Mouse (Mus musculus) forebrain, embryonic 13.5 days (tissue): ENCODE measurements around the gene Snta1. TPM values are rescaled to one million over a fixed set of nuclear protein-coding genes. Genes with fewer than 3 reads are reported as not detected.

ENCODE experiments used
- ATAC-seq: fragments of 200-750 bp; cut with Nextera tagmentation; 2 replicates; pipeline ENCODE4 v1.8.0; 2017
- H3K27ac ChIP-seq: fragments of 300-500 bp; sonication (generic); 2 replicates; pipeline ENCODE4 v1.5.1; 2015; ENCODE audit warnings: inconsistent platforms, mild to moderate bottlenecking, moderate library complexity
- H3K27me3 ChIP-seq: fragments of 300-500 bp; sonication (generic); 2 replicates; pipeline ENCODE4 v1.6.1; 2015; ENCODE audit warnings: mild to moderate bottlenecking, inconsistent platforms
- H3K36me3 ChIP-seq: fragments of 300-500 bp; sonication (generic); 2 replicates; pipeline ENCODE4 v1.6.1; 2015; ENCODE audit warnings: mild to moderate bottlenecking, inconsistent platforms; ENCODE audit not compliant: poor library complexity, severe bottlenecking
- H3K4me1 ChIP-seq: fragments of 300-500 bp; sonication (generic); 2 replicates; pipeline ENCODE4 v1.6.1; 2015; ENCODE audit warnings: inconsistent platforms
- H3K4me2 ChIP-seq: fragments of 300-500 bp; sonication (generic); 2 replicates; pipeline ENCODE4 v1.6.1; 2015; ENCODE audit warnings: inconsistent platforms, mild to moderate bottlenecking, moderate library complexity
- H3K4me3 ChIP-seq: fragments of 300-500 bp; sonication (generic); 2 replicates; pipeline ENCODE4 v1.5.1; 2015; ENCODE audit warnings: mild to moderate bottlenecking, inconsistent platforms
- H3K9ac ChIP-seq: fragments of 300-500 bp; sonication (generic); 2 replicates; pipeline ENCODE4 v1.6.1; 2015; ENCODE audit warnings: mild to moderate bottlenecking, inconsistent platforms
- H3K9me3 ChIP-seq: fragments of 300-500 bp; sonication (generic); replicated peaks from 2 replicates; pipeline ENCODE4 v1.6.1; 2016; ENCODE audit warnings: inconsistent platforms
- WGBS: fragments of 180-500 bp; shearing (Covaris S2); methylation state at CpG from one replicate; pipeline ENCODE4 v1.1.7; 2015; 5-methylcytosine and 5-hydroxymethylcytosine counted together
- polyA plus RNA-seq: library from polyadenylated mRNA; unstranded; fragments of >200 nt; fragmentation: Nextera tagmentation; extraction: Ambion mirVana; gene quantifications from 2 replicates; pipeline ENCODE4 v1.2.1, GENCODE M21; 2015

The Snta1 gene
- 3.8 and 4.1 TPM in 2 replicates for polyA plus RNA-seq

- Histone ChIP-seq H3K4me2 (peak within 1 kb of the TSS; percentile 78), H3K9ac (peak within 1 kb of the TSS; percentile 72), H3K4me1 (peaks cover 24% of the 10 kb centered on the region), H3K27me3 (peaks cover 17% of the 10 kb centered on the region), H3K27ac (no peak within 1 kb of the TSS), H3K9me3 (no peaks in the 10 kb centered on the region), H3K36me3 (no peaks in the 10 kb centered on the region), H3K4me3 (peak within 1 kb of the TSS; percentile 68)
- peak; percentile 88 for ATAC-seq
- 2% methylated on average over 68 of the region's 84 CpGs for WGBS
Observed at GRCm38 (mm10) chr2:154407643-154408445, at the start of gene Snta1. Snta1 (minus strand) TSS chr2:154408099.

GRCm38 (mm10) chr2:154456621-154457020, 48.7 kb upstream of the Snta1 start:
- Histone ChIP-seq H3K4me3 (no peak overlapping the region), H3K36me3 (peaks cover 6% of the 10 kb centered on the region; the same call in 1 of the 2 replicates), H3K9me3 (no peaks in the 10 kb centered on the region), H3K9ac (no peak overlapping the region), H3K27me3 (no peaks in the 10 kb centered on the region), H3K4me2 (no peak overlapping the region), H3K27ac (no peak overlapping the region), H3K4me1 (peaks cover 32% of the 10 kb centered on the region)
- ATAC-seq = no peak

GRCm38 (mm10) chr2:154455776-154456175, 47.9 kb upstream of the Snta1 start:
- WGBS = 67% methylated on average over 5 of the region's 5 CpGs
- Histone ChIP-seq H3K36me3 (peaks cover 6% of the 10 kb centered on the region; the same call in 1 of the 2 replicates), H3K4me2 (no peak overlapping the region), H3K27ac (peak overlapping the region; percentile 44), H3K9me3 (no peaks in the 10 kb centered on the region), H3K4me3 (no peak overlapping the region), H3K9ac (no peak overlapping the region), H3K4me1 (peaks cover 32% of the 10 kb centered on the region), H3K27me3 (no peaks in the 10 kb centered on the region)
- ATAC-seq = no peak

- no peaks in the 10 kb centered on the region for H3K9me3 ChIP-seq
- no peak overlapping the region for H3K4me2 ChIP-seq
- H3K4me3 ChIP-seq = no peak overlapping the region
- peak overlapping the region; percentile 51 for H3K27ac ChIP-seq
- peaks cover 26% of the 10 kb centered on the region for H3K4me1 ChIP-seq
- no peaks in the 10 kb centered on the region for H3K27me3 ChIP-seq
- 42% methylated on average over 3 of the region's 3 CpGs for WGBS
- peak; percentile 62; the same call in 1 of the 2 replicates for ATAC-seq
- H3K9ac ChIP-seq = no peak overlapping the region
- H3K36me3 ChIP-seq = peaks cover 6% of the 10 kb centered on the region; the same call in 1 of the 2 replicates
Observed at GRCm38 (mm10) chr2:154454605-154455004, 46.7 kb upstream of the Snta1 start.

- Histone ChIP-seq H3K27ac (no peak overlapping the region), H3K4me3 (no peak overlapping the region), H3K4me1 (peaks cover 26% of the 10 kb centered on the region), H3K9me3 (no peaks in the 10 kb centered on the region), H3K4me2 (no peak overlapping the region), H3K27me3 (no peaks in the 10 kb centered on the region), H3K36me3 (peaks cover 6% of the 10 kb centered on the region; the same call in 1 of the 2 replicates), H3K9ac (no peak overlapping the region)
- ATAC-seq = no peak
- 74% methylated on average over 1 of the region's 1 CpGs for WGBS
Observed at GRCm38 (mm10) chr2:154454099-154454498, 46.2 kb upstream of the Snta1 start.

GRCm38 (mm10) chr2:154452951-154453350, 45.1 kb upstream of the Snta1 start:
- Histone ChIP-seq H3K4me1 (peaks cover 26% of the 10 kb centered on the region), H3K4me3 (no peak overlapping the region), H3K27me3 (no peaks in the 10 kb centered on the region), H3K9me3 (no peaks in the 10 kb centered on the region), H3K36me3 (peaks cover 13% of the 10 kb centered on the region), H3K9ac (no peak overlapping the region), H3K4me2 (no peak overlapping the region), H3K27ac (no peak overlapping the region)
- 94% methylated on average over 2 of the region's 2 CpGs for WGBS
- no peak for ATAC-seq

GRCm38 (mm10) chr2:154448633-154449032, 40.7 kb upstream of the Snta1 start:
- Histone ChIP-seq H3K4me2 (no peak overlapping the region), H3K27ac (no peak overlapping the region), H3K4me3 (no peak overlapping the region), H3K9me3 (peaks cover 4% of the 10 kb centered on the region; the same call in 1 of the 2 replicates), H3K9ac (no peak overlapping the region), H3K36me3 (peaks cover 18% of the 10 kb centered on the region), H3K4me1 (no peaks in the 10 kb centered on the region), H3K27me3 (no peaks in the 10 kb centered on the region)
- no peak for ATAC-seq

- Histone ChIP-seq H3K4me3 (no peak overlapping the region), H3K9ac (no peak overlapping the region), H3K27me3 (no peaks in the 10 kb centered on the region), H3K4me1 (no peaks in the 10 kb centered on the region), H3K36me3 (peaks cover 23% of the 10 kb centered on the region), H3K27ac (no peak overlapping the region), H3K9me3 (peaks cover 6% of the 10 kb centered on the region; the same call in 1 of the 2 replicates), H3K4me2 (no peak overlapping the region)
- ATAC-seq = no peak
- 98% methylated on average over 8 of the region's 8 CpGs for whole genome bisulfite sequencing
Observed at GRCm38 (mm10) chr2:154447821-154448220, 39.9 kb upstream of the Snta1 start.

- H3K27me3 ChIP-seq = no peaks in the 10 kb centered on the region
- peaks cover 10% of the 10 kb centered on the region; the same call in 1 of the 2 replicates for H3K36me3 ChIP-seq
Observed at GRCm38 (mm10) chr2:154440453-154440852, 32.6 kb upstream of the Snta1 start.

GRCm38 (mm10) chr2:154437191-154437527, 29.3 kb upstream of the Snta1 start:
- ATAC-seq = no peak
- peak overlapping the region; percentile 68 for H3K4me2 ChIP-seq
- H3K27me3 ChIP-seq = no peaks in the 10 kb centered on the region
- peak overlapping the region; percentile 98 for H3K9ac ChIP-seq
- peak overlapping the region; percentile 87 for H3K4me3 ChIP-seq
- H3K4me1 ChIP-seq = peaks cover 33% of the 10 kb centered on the region
- H3K36me3 ChIP-seq = no peaks in the 10 kb centered on the region; the same call in 1 of the 2 replicates
- no peak overlapping the region; the same call in 1 of the 2 replicates for H3K27ac ChIP-seq
- H3K9me3 ChIP-seq = no peaks in the 10 kb centered on the region
- WGBS = 16% methylated on average over 7 of the region's 7 CpGs

More at GRCm38 (mm10) chr2:154440453-154440852, 32.6 kb upstream of the Snta1 start:
- Histone ChIP-seq H3K27ac (no peak overlapping the region), H3K4me1 (peaks cover 33% of the 10 kb centered on the region), H3K9me3 (peaks cover 6% of the 10 kb centered on the region; the same call in 1 of the 2 replicates), H3K9ac (no peak overlapping the region), H3K4me2 (no peak overlapping the region), H3K4me3 (no peak overlapping the region)
- ATAC-seq = no peak

- Histone ChIP-seq H3K4me3 (peak within 1 kb of the TSS; percentile 87), H3K27ac (peak within 1 kb of the TSS; percentile 92)
Observed at GRCm38 (mm10) chr2:154436458-154437190, 28.7 kb upstream of the Snta1 start, which contains the start of gene Cbfa2t2. Cbfa2t2 (plus strand) TSS chr2:154436481.

GRCm38 (mm10) chr2:154436076-154436457, 28.2 kb upstream of the Snta1 start:
- Histone ChIP-seq H3K9ac (peak overlapping the region; percentile 98), H3K27me3 (no peaks in the 10 kb centered on the region), H3K4me1 (peaks cover 33% of the 10 kb centered on the region), H3K27ac (peak overlapping the region; percentile 92; the same call in 1 of the 2 replicates), H3K36me3 (no peaks in the 10 kb centered on the region), H3K4me2 (peak overlapping the region; percentile 68), H3K9me3 (no peaks in the 10 kb centered on the region), H3K4me3 (peak overlapping the region; percentile 87)
- ATAC-seq = peak; percentile 99
- 1% methylated on average over 30 of the region's 44 CpGs for WGBS

More at GRCm38 (mm10) chr2:154436458-154437190, 28.7 kb upstream of the Snta1 start, which contains the start of gene Cbfa2t2:
- peak; percentile 89 for ATAC-seq
- no peaks in the 10 kb centered on the region for H3K27me3 ChIP-seq
- H3K4me1 ChIP-seq = peaks cover 33% of the 10 kb centered on the region
- WGBS = under 1% methylated on average over 67 of the region's 70 CpGs
- H3K36me3 ChIP-seq = no peaks in the 10 kb centered on the region
- H3K9ac ChIP-seq = peak within 1 kb of the TSS; percentile 98
- H3K9me3 ChIP-seq = no peaks in the 10 kb centered on the region
- peak within 1 kb of the TSS; percentile 68 for H3K4me2 ChIP-seq
